Mouse (Mus musculus) layer of hippocampus, postnatal 25 days (tissue): ENCODE data around the gene Iba57. TPM values are rescaled to one million over a fixed set of nuclear protein-coding genes. Genes with fewer than 3 reads are reported as not detected.
"Not testable (repeated sequence)": the region's sequence is repeated elsewhere in the genome, so short reads cannot be mapped to it uniquely, and the experiment has no call there.

ENCODE experiments used
- DNase-seq, 2 experiments: peaks; one replicate each; pipeline ENCODE4 v3.0.0; 2022; ENCODE audit warnings: mixed read lengths in 2 of 2, low spot score in 1 of 2; ENCODE audit errors: extremely low spot score in 1 of 2
- total RNA-seq, 2 experiments: library from RNA; stranded (reverse); gene quantifications; 2 replicates each; pipeline ENCODE4 v1.2.3; 2021

Iba57 gene
- total RNA-seq, result 1 to 10 TPM; 7.8 to 9.4 TPM

- DNase-seq, result peak; percentile 85 to 99
Measured at GRCm38 (mm10) chr11:59163255-59164236, at the start of gene Iba57. Gene Iba57, minus strand, starts transcription at chr11:59163739.

GRCm38 (mm10) chr11:59212892-59213494 is 49.5 kb upstream of the Iba57 start:
- no peak for DNase-seq

GRCm38 (mm10) chr11:59212320-59212719 is 48.8 kb upstream of the Iba57 start:
- DNase-seq, result not testable (repeated sequence)

- not testable (repeated sequence) for DNase-seq
Measured at GRCm38 (mm10) chr11:59211561-59211960, 48.0 kb upstream of the Iba57 start.

GRCm38 (mm10) chr11:59210020-59210419 is 46.5 kb upstream of the Iba57 start:
- no peak for DNase-seq

GRCm38 (mm10) chr11:59209580-59209979 is 46.0 kb upstream of the Iba57 start:
- DNase-seq, result no peak

- peak; percentile 43 to 51 for DNase-seq
Measured at GRCm38 (mm10) chr11:59209003-59209441, 45.5 kb upstream of the Iba57 start.

GRCm38 (mm10) chr11:59208153-59208831 is 44.8 kb upstream of the Iba57 start, which contains the start of gene 2310033P09Rik:
Gene 2310033P09Rik, plus strand, starts transcription at chr11:59208321.
- DNase-seq, result peak; percentile 90 to 94

GRCm38 (mm10) chr11:59202081-59202995 is 38.8 kb upstream of the Iba57 start, which contains the start of gene Mrpl55:
Gene Mrpl55, plus strand, starts transcription at chr11:59202486.
- peak; percentile 87 to 93 for DNase-seq

- no peak for DNase-seq
Measured at GRCm38 (mm10) chr11:59201216-59202002, 37.9 kb upstream of the Iba57 start.

GRCm38 (mm10) chr11:59196230-59196629 is 32.7 kb upstream of the Iba57 start:
- DNase-seq, result no peak

- DNase-seq, result no peak
Measured at GRCm38 (mm10) chr11:59192059-59192386, 28.5 kb upstream of the Iba57 start, which contains the start of gene Guk1. Gene Guk1, minus strand, starts transcription at chr11:59192212.

- DNase-seq, result peak; percentile 79 to 89
Measured at GRCm38 (mm10) chr11:59191231-59192058, 27.9 kb upstream of the Iba57 start.

GRCm38 (mm10) chr11:59187706-59188105 is 24.2 kb upstream of the Iba57 start:
- no peak for DNase-seq

- DNase-seq, result no peak
Measured at GRCm38 (mm10) chr11:59185490-59185889, 22.0 kb upstream of the Iba57 start.

- peak in 1 of 2 experiments; percentile 51 for DNase-seq
Measured at GRCm38 (mm10) chr11:59183821-59184220, 20.3 kb upstream of the Iba57 start.

GRCm38 (mm10) chr11:59182864-59183331 is 19.4 kb upstream of the Iba57 start, which contains the start of gene Gjc2:
Gene Gjc2, minus strand, starts transcription at chr11:59183213.
- no peak for DNase-seq

GRCm38 (mm10) chr11:59176921-59177320 is 13.4 kb upstream of the Iba57 start:
- DNase-seq, result no peak
